Mouse (Mus musculus): ENCODE results near the gene Lifr.

- TF ChIP-seq GATA1 (IDR thresholded peaks at IDR 0.05; ENCODE audit: borderline replicate concordance, low read length): no peak
- TF ChIP-seq FLI1 (IDR thresholded peaks at IDR 0.05; ENCODE audit: low read length): no peak
Observed at GRCm38 (mm10) chr15:7060522-7060921, 29.9 kb upstream of the Lifr start.

All from megakaryocyte, embryonic 14.5 days (primary cell).